Mouse (Mus musculus) kidney, adult 2 months (tissue): ENCODE data around the gene Tmem191c. TPM values are rescaled to one million over a fixed set of nuclear protein-coding genes. Genes with fewer than 3 reads are reported as not detected.

Experiments used
- DNase-seq: peaks from one replicate; pipeline ENCODE4 v3.0.0; 2021
- H3K27ac ChIP-seq: fragments of 200-500 bp; 2 replicates; pipeline ENCODE4 v1.5.1; 2012; ENCODE audit warnings: low read depth, low read length, control low read depth, inconsistent platforms; ENCODE audit not compliant: insufficient read depth
- H3K27me3 ChIP-seq: fragments of 200-500 bp; replicated peaks from 2 replicates; pipeline ENCODE4 v1.6.1; 2012; ENCODE audit warnings: mild to moderate bottlenecking, moderate library complexity, low read length, inconsistent platforms; ENCODE audit not compliant: control insufficient read depth, insufficient read depth
- H3K36me3 ChIP-seq: fragments of 200-500 bp; 2 replicates; pipeline ENCODE4 v1.6.1; 2012; ENCODE audit warnings: mild to moderate bottlenecking, moderate library complexity, low read length, inconsistent platforms; ENCODE audit not compliant: control insufficient read depth, insufficient read depth
- H3K4me1 ChIP-seq: fragments of 200-500 bp; 2 replicates; pipeline ENCODE4 v1.6.1; 2011; ENCODE audit warnings: low read length; ENCODE audit not compliant: control insufficient read depth, insufficient read depth
- H3K4me3 ChIP-seq: fragments of 200-500 bp; 2 replicates; pipeline ENCODE4 v1.5.1; 2011; ENCODE audit warnings: mild to moderate bottlenecking, low read depth, low read length, control low read depth; ENCODE audit not compliant: insufficient read depth
- CTCF ChIP-seq: fragments of 200-500 bp; conservative IDR thresholded peaks from 2 replicates; pipeline ENCODE4 v1.5.1; 2011; ENCODE audit warnings: low read depth, mild to moderate bottlenecking, control low read depth, low read length, moderate library complexity, mixed read lengths; ENCODE audit not compliant: insufficient read depth, insufficient read length
- POLR2A ChIP-seq: fragments of 200-500 bp; IDR thresholded peaks from one replicate; pipeline ENCODE4 v1.6.1; 2011; ENCODE audit warnings: low read depth, low read length, control low read depth
- WGBS: fragments of 180-500 bp; shearing (Covaris S2); methylation state at CpG from one replicate; pipeline ENCODE4 v1.1.7; 2018; 5-methylcytosine and 5-hydroxymethylcytosine counted together
- polyA plus RNA-seq: library from polyadenylated mRNA; depleted of rRNA; stranded (reverse); fragments of >200 nt; gene quantifications from 2 replicates; pipeline ENCODE4 v1.2.3, GENCODE M21; 2012

The Tmem191c gene
- polyA plus RNA-seq, 1 experiment, result 7.7 TPM

DNA sequence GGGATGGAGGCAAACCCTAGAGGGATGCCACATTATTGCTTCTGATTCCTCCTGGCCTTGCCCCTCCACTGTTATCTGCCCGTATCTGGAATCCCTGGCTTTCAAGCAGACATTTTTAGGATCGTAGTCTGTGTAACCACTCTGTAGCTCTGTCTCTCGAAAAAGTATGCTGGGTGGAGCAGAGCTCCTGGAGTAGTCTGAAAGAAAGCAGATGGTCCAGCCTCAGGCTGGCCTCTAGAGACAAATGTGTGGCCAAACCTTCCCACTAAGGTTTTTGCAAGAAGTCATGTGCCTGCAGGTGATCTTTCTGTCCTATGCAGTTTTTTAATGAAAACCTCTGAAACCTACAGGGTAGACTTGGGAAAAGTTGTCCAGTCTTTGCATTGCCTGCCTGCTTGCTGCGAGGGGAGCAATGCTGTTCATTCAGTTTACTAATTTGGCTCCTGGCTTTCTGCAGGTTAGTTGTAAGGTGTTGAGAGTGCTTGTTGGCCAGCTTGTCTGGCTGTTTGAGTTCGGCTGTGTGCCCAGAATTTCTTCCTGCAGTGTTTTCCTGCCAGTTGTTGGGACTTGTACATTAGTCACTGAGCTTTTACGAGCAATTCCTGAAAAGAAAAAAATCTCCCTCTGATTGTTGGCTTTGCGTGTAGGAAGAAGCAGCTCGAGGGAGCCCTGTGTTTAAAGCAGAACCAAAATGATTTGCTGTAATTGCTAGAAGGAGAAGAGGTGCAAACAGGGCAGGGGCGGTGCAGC lies 40.8 kb upstream of the Tmem191c start:
- peak; percentile 80 for DNase-seq
- H3K36me3 ChIP-seq, result no peaks in the 10 kb centered on the region
- peaks cover 8% of the 10 kb centered on the region; the same call in 1 of the 2 replicates for H3K4me1 ChIP-seq
- TF ChIP-seq POLR2A (no peak), CTCF (no peak)
- no peaks in the 10 kb centered on the region for H3K27me3 ChIP-seq
- 17% methylated on average over 9 of the region's 9 CpGs for WGBS
- no peak overlapping the region for H3K27ac ChIP-seq
- H3K4me3 ChIP-seq, result no peak overlapping the region

DNA sequence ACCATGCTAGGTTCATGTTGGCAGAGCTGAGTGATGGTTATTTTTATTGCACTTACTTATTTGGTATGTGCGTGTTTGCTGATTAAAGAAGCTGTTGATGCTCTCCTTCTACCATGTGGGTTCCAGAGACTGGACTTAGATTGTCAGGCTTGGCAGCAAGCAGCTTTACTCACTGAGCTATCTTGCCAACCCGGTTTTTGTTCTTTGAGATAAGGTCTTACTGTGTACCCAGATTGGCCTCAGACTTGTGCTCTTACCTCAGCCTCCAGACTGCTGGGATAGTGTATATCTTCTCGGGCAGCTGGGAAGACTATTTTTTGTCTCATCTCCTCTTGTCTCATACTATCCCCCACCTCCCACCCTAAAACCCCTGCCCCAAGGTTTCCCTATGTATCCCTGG lies 38.2 kb upstream of the Tmem191c start:
- Histone ChIP-seq H3K27me3 (no peaks in the 10 kb centered on the region), H3K4me3 (no peak overlapping the region), H3K36me3 (no peaks in the 10 kb centered on the region), H3K27ac (no peak overlapping the region), H3K4me1 (peaks cover 6% of the 10 kb centered on the region; the same call in 1 of the 2 replicates)
- DNase-seq, result no peak
- 93% methylated on average over 3 of the region's 3 CpGs for WGBS
- TF ChIP-seq POLR2A (no peak), CTCF (no peak)

DNA sequence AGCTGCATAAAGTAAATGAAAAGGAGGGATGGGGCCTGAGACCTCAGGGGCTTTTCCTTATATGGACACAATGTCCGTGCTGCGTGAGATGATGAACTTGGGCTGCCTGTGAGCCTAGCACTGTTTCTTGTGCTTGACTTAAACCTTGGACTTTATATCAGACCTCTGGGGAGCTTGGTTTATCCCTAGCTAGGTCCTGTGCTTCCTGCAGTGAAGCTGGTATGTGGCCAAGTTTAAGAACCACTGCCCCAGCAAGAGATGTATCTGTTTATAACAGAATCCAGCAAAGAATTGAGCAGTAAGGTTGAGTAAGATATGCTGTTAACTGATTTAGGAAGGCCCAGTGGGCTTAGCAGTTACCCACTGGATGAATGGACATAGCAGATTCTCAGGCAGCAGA lies 36.5 kb upstream of the Tmem191c start:
- DNase-seq, result peak; percentile 65
- Histone ChIP-seq H3K4me3 (no peak overlapping the region), H3K27me3 (no peaks in the 10 kb centered on the region), H3K4me1 (peaks cover 6% of the 10 kb centered on the region; the same call in 1 of the 2 replicates), H3K36me3 (no peaks in the 10 kb centered on the region), H3K27ac (no peak overlapping the region)
- 57% methylated on average over 2 of the region's 2 CpGs for WGBS
- TF ChIP-seq POLR2A (no peak), CTCF (no peak)

DNA sequence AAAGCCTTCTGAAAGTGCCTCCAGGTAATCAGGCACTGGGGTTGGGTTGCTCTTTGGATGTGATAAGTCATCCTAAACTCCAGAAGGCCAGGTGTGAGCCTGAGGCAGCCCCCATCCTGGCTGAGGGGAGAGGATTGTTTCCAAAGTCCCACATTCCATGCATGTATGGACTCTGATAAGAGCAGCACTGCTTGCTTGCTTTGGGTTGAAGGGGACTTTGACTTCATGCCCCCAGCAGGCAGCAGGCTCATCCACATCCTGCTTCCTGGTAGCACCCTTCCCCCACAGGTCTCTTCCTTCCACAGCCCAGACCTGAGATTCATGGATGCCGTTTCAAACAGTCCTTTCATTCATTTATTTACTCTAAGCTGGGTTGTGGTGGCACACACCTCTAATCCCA lies 32.1 kb upstream of the Tmem191c start:
- 22% methylated on average over 1 of the region's 1 CpGs for WGBS
- Histone ChIP-seq H3K36me3 (no peaks in the 10 kb centered on the region), H3K4me3 (no peak overlapping the region), H3K4me1 (peaks cover 7% of the 10 kb centered on the region; the same call in 1 of the 2 replicates), H3K27ac (no peak overlapping the region), H3K27me3 (no peaks in the 10 kb centered on the region)
- no peak for DNase-seq
- TF ChIP-seq CTCF (no peak), POLR2A (no peak)

DNA sequence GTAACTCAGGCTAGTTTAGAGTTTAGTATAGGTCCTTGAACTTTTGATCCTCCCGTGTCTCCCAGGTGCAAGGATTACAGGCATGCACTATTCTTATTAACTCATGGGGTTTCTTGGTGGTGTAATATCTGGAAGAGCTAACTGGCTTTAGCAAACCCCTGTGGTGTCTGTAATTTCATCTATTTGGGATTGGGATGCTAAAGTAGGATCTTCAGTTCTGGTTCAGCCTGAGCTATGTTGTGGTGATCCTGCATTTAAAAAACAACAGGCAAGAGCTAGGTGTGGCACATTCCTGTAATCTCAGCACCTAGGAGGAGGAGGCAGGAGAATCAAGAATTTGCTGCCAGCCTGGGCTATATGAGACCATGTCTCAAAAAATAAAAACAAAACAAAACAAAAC lies 30.9 kb upstream of the Tmem191c start:
- Histone ChIP-seq H3K27ac (no peak overlapping the region), H3K27me3 (no peaks in the 10 kb centered on the region), H3K4me3 (no peak overlapping the region), H3K36me3 (no peaks in the 10 kb centered on the region), H3K4me1 (peaks cover 5% of the 10 kb centered on the region; the same call in 1 of the 2 replicates)
- WGBS, result 54% methylated on average over 1 of the region's 1 CpGs
- TF ChIP-seq CTCF (no peak), POLR2A (no peak)
- DNase-seq, result no peak

DNA sequence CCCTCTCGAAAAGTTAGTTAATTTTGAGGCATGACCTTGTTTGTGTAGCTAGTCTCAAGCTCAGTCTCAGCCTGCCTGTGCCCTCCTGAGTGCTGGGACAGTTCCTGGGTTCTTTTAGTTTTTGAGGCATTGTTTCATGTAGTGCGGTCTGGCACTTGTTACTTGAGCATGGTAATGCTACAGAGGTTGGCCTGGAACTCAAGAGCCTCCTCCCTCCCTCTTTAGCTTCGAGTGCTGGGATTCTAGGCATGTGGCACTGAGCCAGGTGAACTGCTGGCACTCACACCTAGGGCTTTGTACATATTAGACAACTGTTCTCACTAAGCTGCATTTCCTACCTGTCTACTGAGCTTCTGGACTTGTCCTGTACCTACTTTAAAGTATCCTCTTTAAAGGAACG lies 28.1 kb upstream of the Tmem191c start:
- no peak for TF ChIP-seq POLR2A
- no peak for TF ChIP-seq CTCF
- H3K4me3 ChIP-seq, result no peak overlapping the region
- no peaks in the 10 kb centered on the region for H3K27me3 ChIP-seq
- DNase-seq, result peak; percentile 87
- no peaks in the 10 kb centered on the region for H3K36me3 ChIP-seq
- H3K4me1 ChIP-seq, result peaks cover 9% of the 10 kb centered on the region; the same call in 1 of the 2 replicates
- WGBS, result 37% methylated on average over 4 of the region's 4 CpGs
- H3K27ac ChIP-seq, result no peak overlapping the region

DNA sequence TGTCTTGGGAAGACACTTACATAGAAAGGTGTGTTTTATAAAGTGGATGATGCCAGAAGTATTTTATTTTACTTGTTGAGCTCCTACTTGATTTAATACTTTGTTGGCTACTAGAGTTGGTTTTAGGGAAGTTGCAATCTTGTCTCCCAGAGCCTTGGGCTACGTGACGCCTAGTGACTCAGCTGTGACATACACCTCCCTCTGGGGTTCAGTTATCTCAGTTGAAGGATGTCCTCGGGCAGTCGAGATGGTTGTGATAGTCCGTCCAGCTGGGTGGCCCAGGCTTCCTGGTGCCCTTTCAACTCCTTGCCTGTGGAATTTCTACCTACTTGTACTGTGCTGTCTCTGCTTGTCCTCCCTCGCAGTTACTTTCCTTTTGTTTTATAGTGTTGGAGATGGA lies 26.7 kb upstream of the Tmem191c start:
- Histone ChIP-seq H3K36me3 (no peaks in the 10 kb centered on the region), H3K27me3 (no peaks in the 10 kb centered on the region), H3K27ac (no peak overlapping the region), H3K4me1 (peaks cover 9% of the 10 kb centered on the region; the same call in 1 of the 2 replicates), H3K4me3 (no peak overlapping the region)
- 53% methylated on average over 6 of the region's 6 CpGs for WGBS
- DNase-seq, result no peak
- TF ChIP-seq CTCF (no peak), POLR2A (no peak)
